Mouse (Mus musculus) intestine, embryonic 16.5 days (tissue): Measurements from ENCODE around the gene Tanc1. TPM values are rescaled to one million over a fixed set of nuclear protein-coding genes. Genes with fewer than 3 reads are reported as not detected.
A peak's percentile ranks its signal among the peaks of the same experiment; 100 is the strongest.

Source experiments
- ATAC-seq: fragments of 200-750 bp; cut with Nextera tagmentation; 2 replicates; pipeline ENCODE4 v1.8.0; 2017; ENCODE audit warnings: moderate TSS enrichment, moderate library complexity
- H3K27ac ChIP-seq: fragments of 300-500 bp; sonication (generic); 2 replicates; pipeline ENCODE4 v1.5.1; 2014; ENCODE audit warnings: mild to moderate bottlenecking, low read length
- H3K27me3 ChIP-seq: fragments of 300-500 bp; sonication (generic); replicated peaks from 2 replicates; pipeline ENCODE4 v1.6.1; 2014; ENCODE audit warnings: low read length, control low read depth, mixed read lengths; ENCODE audit not compliant: control insufficient read depth, insufficient read depth
- H3K36me3 ChIP-seq: fragments of 300-500 bp; sonication (generic); 2 replicates; pipeline ENCODE4 v1.6.1; 2014; ENCODE audit warnings: low read length, control low read depth; ENCODE audit not compliant: control insufficient read depth, insufficient read depth
- H3K4me1 ChIP-seq: fragments of 300-500 bp; sonication (generic); 2 replicates; pipeline ENCODE4 v1.6.1; 2014; ENCODE audit warnings: low read length, control low read depth, mixed read lengths; ENCODE audit not compliant: control insufficient read depth, insufficient read depth
- H3K4me2 ChIP-seq: fragments of 300-500 bp; sonication (generic); 2 replicates; pipeline ENCODE4 v1.6.1; 2014; ENCODE audit warnings: low read depth, low read length, control low read depth
- H3K4me3 ChIP-seq: fragments of 300-500 bp; sonication (generic); 2 replicates; pipeline ENCODE4 v1.5.1; 2014; ENCODE audit warnings: mild to moderate bottlenecking, low read length
- H3K9ac ChIP-seq: fragments of 300-500 bp; sonication (generic); 2 replicates; pipeline ENCODE4 v1.6.1; 2014; ENCODE audit warnings: low read depth, low read length
- H3K9me3 ChIP-seq: fragments of 300-500 bp; sonication (generic); 2 replicates; pipeline ENCODE4 v1.6.1; 2016; ENCODE audit warnings: low read length, control low read depth; ENCODE audit not compliant: control insufficient read depth
- WGBS: fragments of 180-500 bp; shearing (Covaris S2); extraction: QIAGEN DNeasy Blood & Tissue Kit; methylation state at CpG from one replicate; pipeline ENCODE4 v1.1.7; 2014; 5-methylcytosine and 5-hydroxymethylcytosine counted together
- polyA plus RNA-seq: library from polyadenylated mRNA; unstranded; fragments of >200 nt; fragmentation: Nextera tagmentation; extraction: Ambion mirVana; gene quantifications from 2 replicates; pipeline ENCODE4 v1.2.1, GENCODE M21; 2015

The Tanc1 gene
- polyA plus RNA-seq, 1 experiment from 2014 or later, result 20.8 TPM

DNA sequence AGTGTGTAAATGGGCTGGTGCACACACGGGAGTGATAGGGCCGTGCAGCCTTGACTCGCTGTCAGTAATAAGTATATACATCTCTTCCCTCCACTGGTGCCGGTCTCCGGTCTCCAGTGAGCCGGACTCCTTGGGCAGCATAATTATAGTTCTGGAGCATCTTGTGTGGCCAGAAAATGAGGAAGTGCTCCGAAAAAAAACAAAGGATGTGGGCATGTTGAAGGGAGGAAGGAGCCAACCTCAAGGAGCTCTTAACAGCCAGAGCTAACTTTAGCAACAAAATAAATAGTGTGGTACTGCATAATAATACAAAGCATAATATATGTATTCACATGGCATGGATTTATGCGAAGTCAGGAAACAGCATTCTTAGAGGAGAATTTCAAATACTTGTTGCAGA, 30.9 kb downstream of the Tanc1 start:
- Histone ChIP-seq H3K27ac (no peak overlapping the region), H3K4me1 (peaks cover 17% of the 10 kb centered on the region), H3K36me3 (no peaks in the 10 kb centered on the region), H3K27me3 (no peaks in the 10 kb centered on the region), H3K4me2 (no peak overlapping the region), H3K9ac (no peak overlapping the region), H3K9me3 (no peaks in the 10 kb centered on the region), H3K4me3 (no peak overlapping the region)
- 69% methylated on average over 8 of the region's 8 CpGs for WGBS
- no peak for ATAC-seq

DNA sequence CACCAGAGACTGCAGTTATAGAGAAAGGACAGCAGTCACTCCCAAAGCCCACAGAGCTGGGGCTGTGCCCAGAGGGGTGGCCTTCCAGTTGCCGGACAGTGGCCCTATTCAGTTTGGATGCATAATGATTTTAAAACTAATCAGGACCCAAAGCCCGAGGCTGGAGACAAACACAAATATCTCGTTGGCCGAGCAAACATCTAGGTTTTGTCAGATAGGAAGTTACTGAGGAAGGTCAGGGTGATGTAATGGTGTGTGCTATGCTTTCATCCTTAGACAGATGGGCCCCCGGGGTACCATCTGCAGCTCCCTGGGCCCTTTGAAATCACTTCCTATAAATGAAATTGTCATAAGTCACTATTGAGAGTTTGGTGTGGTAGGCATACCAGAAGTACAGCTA, 33.0 kb downstream of the Tanc1 start:
- Histone ChIP-seq H3K36me3 (no peaks in the 10 kb centered on the region), H3K4me3 (no peak overlapping the region), H3K27me3 (no peaks in the 10 kb centered on the region), H3K4me2 (no peak overlapping the region), H3K9ac (no peak overlapping the region), H3K27ac (no peak overlapping the region), H3K9me3 (no peaks in the 10 kb centered on the region), H3K4me1 (peaks cover 17% of the 10 kb centered on the region)
- no peak for ATAC-seq
- 38% methylated on average over 5 of the region's 5 CpGs for WGBS

DNA sequence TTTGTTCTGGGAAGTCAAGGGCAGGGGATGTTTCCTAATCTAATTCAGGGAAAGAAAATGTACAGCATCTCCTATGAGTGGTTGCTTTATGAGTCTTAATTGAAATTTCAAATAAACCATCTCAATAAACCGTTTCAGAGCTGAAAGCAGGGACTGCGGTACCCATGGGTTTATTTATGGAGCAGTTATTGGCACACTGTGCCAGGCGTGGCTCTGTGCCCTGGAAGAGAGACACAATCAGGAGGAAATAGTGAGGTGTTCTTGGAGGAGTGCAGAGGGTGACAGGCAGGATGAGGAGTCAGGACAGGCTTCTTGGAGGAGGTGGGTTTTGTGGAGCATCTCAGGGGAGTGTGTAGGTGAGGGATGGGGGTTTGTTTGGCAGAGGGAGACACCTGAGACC, 33.7 kb downstream of the Tanc1 start:
- no peaks in the 10 kb centered on the region for H3K36me3 ChIP-seq

DNA sequence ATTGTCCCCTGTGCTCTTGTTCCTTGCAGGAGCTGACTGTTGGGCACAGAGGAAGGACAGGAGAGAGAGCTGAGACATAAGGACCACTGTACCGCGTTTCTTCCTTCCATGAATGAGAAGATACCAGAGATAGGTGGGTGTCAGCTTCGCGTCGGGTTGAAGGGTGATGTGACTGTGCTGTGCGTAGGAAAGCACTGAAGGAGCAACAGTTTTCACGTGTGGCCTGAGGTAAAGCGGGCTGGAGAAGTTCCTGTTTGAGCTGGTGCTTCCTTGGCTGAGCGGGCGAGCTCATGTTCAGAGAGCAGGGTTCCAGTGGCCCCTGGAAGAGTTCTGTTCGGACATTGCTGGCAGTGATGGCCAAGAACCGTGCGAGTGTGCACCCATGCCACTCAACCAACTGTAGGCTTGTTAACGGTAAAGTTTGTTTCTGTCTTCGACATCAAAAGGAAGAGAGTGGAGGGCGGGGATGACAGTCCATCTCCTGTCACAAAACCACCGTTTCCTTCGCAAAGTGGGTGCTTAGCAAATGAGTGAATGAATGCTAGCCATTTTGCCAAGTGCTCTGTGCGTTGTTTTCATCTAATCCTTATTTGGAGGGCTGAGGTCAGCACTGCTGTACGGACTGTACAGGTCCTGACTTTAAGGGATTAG, 35.0 kb downstream of the Tanc1 start:
- Histone ChIP-seq H3K4me1 (peaks cover 17% of the 10 kb centered on the region), H3K4me3 (no peak overlapping the region), H3K27ac (no peak overlapping the region), H3K9ac (no peak overlapping the region), H3K4me2 (no peak overlapping the region), H3K36me3 (no peaks in the 10 kb centered on the region), H3K27me3 (no peaks in the 10 kb centered on the region), H3K9me3 (no peaks in the 10 kb centered on the region)
- WGBS, result 76% methylated on average over 20 of the region's 20 CpGs
- no peak for ATAC-seq

More for the DNA sequence above, 33.7 kb downstream of the Tanc1 start:
- Histone ChIP-seq H3K4me3 (no peak overlapping the region), H3K4me2 (no peak overlapping the region), H3K9me3 (no peaks in the 10 kb centered on the region), H3K27ac (no peak overlapping the region), H3K27me3 (no peaks in the 10 kb centered on the region), H3K4me1 (peaks cover 17% of the 10 kb centered on the region), H3K9ac (no peak overlapping the region)
- ATAC-seq, result 0 out of 2 replicates have a peak, but pooled peaks have one; percentile 25
- WGBS, result 39% methylated on average over 3 of the region's 3 CpGs

DNA sequence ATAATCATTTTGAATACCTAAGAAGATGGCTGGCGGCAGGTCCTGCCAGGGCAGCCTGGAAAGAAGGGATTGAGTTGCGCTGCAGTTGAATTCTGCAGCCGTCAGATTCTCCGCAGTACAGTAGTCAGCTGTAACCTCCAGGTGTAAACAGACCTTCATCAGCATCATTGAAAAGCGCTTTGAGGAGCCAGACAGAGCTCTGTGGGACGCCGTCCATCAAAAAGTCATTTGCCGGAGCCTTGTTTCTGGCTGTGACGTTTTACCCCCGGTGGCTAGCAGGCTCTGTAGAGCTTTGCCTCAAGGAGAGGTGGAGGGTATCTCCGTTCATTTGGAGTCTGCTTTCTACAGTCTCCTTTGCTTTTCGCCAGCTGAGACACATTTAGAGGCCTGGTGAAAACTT, 36.6 kb downstream of the Tanc1 start:
- Histone ChIP-seq H3K36me3 (no peaks in the 10 kb centered on the region), H3K4me2 (no peak overlapping the region), H3K4me3 (no peak overlapping the region), H3K9me3 (no peaks in the 10 kb centered on the region), H3K27ac (no peak overlapping the region), H3K4me1 (peaks cover 22% of the 10 kb centered on the region), H3K27me3 (no peaks in the 10 kb centered on the region), H3K9ac (no peak overlapping the region)
- WGBS, result 49% methylated on average over 12 of the region's 12 CpGs
- ATAC-seq, result no peak

DNA sequence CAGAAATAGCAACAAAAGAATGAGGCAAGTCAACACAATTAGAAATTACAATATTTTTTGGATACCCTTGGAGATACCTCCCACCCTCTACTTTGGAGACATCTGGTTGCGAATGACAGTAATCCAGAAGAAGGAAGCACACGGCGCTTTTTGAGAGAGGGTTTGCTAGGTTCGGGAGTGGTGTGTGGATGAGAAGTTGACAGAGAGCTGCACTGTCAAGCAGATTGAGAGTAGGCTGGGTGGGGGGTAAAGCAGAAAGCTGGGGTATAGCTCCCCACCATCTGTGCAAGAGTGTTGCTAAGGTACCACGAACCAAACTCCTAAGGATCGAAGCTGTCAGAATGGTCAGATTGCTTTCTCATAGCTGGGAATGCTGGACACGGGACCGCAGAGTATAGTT, 40.0 kb downstream of the Tanc1 start:
- Histone ChIP-seq H3K4me3 (no peak overlapping the region), H3K9ac (no peak overlapping the region), H3K27ac (no peak overlapping the region), H3K9me3 (no peaks in the 10 kb centered on the region), H3K36me3 (no peaks in the 10 kb centered on the region), H3K4me1 (peaks cover 17% of the 10 kb centered on the region), H3K27me3 (no peaks in the 10 kb centered on the region), H3K4me2 (no peak overlapping the region)
- ATAC-seq, result no peak
- 94% methylated on average over 8 of the region's 8 CpGs for WGBS

DNA sequence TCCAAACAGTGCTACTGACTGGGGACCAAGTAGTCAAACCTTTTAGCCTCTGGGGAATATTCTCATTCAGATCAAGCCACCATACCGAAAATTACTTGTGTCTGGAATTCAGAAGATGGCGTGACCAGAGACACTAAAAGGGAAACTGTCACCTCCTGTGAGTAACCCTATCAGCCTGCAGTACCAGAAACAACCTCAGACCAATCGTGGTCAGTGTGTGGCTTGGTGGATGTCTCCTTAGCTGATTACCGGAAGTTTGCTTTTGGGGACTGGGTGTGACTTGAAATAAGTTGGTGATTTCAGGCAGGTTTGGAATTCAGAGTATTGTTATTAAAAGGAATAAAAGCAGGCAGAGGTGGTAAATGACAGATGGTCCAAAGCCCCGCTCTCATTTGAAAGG, 40.9 kb downstream of the Tanc1 start:
- H3K27ac ChIP-seq, result peak overlapping the region; percentile 56
- H3K36me3 ChIP-seq, result no peaks in the 10 kb centered on the region
- no peaks in the 10 kb centered on the region for H3K27me3 ChIP-seq
- no peak; the same call in 1 of the 2 replicates for ATAC-seq
- H3K4me3 ChIP-seq, result no peak overlapping the region
- H3K4me2 ChIP-seq, result no peak overlapping the region
- WGBS, result 78% methylated on average over 5 of the region's 5 CpGs
- H3K9me3 ChIP-seq, result no peaks in the 10 kb centered on the region
- peaks cover 17% of the 10 kb centered on the region for H3K4me1 ChIP-seq
- H3K9ac ChIP-seq, result no peak overlapping the region

DNA sequence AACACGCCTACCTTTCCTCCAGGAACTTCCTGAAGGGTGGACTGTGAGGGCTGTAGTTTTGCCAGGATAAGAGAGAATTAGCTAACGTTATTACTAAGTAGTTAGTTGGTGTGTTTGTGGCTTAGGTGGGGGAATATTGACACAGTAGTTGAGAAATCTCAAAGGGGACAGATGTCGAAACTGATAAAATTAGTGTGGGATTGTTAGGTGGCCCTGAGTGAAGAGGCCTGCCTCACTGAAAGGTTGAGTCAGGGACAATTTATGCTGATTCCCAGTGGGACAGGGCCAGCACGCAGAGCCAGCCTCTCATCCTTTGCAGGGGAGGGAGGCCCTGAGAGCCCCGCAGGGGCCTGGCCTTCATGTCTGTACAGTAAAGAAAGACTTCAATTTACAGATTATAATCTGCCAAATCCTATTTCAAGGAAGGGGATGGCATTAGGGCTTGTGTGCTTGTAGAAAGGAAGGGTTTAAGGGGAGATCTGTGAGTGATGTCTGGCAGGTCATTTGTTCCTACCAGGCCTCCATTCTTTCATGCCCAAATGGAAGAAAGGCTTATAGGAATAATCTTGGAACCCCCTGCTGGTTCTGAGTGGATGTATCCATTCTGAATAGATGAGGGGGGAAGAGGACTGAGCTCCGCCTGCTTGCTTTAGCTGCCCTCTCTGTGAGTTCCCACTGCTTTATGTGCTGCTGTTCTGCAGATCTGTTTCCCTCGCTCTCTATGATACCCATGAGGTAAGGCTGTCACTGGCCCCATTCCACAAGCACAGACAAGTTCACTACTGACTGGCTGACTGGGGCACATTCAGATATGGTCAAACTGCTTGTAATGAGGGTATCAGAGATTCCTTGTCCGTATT, 41.7 kb downstream of the Tanc1 start:
- Histone ChIP-seq H3K36me3 (no peaks in the 10 kb centered on the region), H3K4me2 (no peak overlapping the region), H3K27me3 (no peaks in the 10 kb centered on the region), H3K9me3 (no peaks in the 10 kb centered on the region), H3K27ac (peak overlapping the region; percentile 56), H3K9ac (no peak overlapping the region), H3K4me3 (no peak overlapping the region), H3K4me1 (peaks cover 17% of the 10 kb centered on the region)
- peak; percentile 71 for ATAC-seq
- WGBS, result 57% methylated on average over 8 of the region's 8 CpGs

DNA sequence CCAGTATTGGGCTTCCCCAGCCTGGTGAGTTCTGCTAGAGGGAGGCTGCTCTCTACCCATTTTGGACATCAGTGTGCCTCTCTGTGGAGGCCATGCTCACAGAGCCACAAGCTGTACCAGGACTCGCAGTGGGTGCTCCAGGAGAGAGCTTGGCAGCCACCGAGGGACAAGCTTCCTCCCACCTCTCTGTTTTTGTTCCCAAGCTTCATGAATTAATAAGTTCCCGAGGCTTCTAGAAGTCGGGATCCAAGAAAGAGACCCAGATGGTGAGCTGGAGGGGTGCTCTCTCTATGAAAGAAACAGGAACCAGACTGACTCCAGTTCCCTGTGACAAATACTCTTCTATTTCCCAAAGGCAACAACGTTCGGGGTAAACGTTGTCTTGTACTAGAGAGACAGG, 43.6 kb downstream of the Tanc1 start:
- Histone ChIP-seq H3K27me3 (no peaks in the 10 kb centered on the region), H3K36me3 (no peaks in the 10 kb centered on the region), H3K9me3 (no peaks in the 10 kb centered on the region), H3K4me3 (no peak overlapping the region), H3K4me2 (no peak overlapping the region), H3K4me1 (peaks cover 27% of the 10 kb centered on the region), H3K9ac (no peak overlapping the region), H3K27ac (no peak overlapping the region)
- ATAC-seq, result no peak
- WGBS, result 50% methylated on average over 7 of the region's 7 CpGs
